Mouse (Mus musculus) gastrocnemius, adult 2 months (tissue): ENCODE measurements around the gene Trpt1. TPM values are rescaled to one million over a fixed set of nuclear protein-coding genes. Genes with fewer than 3 reads are reported as not detected.
A peak's percentile ranks its signal among the peaks of the same experiment; 100 is the strongest.

Experiments used
- DNase-seq: peaks from one replicate; pipeline ENCODE4 v3.0.0; 2022
- H3K27ac ChIP-seq: fragments of 200-600 bp; 2 replicates; pipeline ENCODE4 v1.8.1; 2022; ENCODE audit warnings: mild to moderate bottlenecking
- H3K4me3 ChIP-seq: fragments of 200-600 bp; 2 replicates; pipeline ENCODE4 v1.8.1; 2022; ENCODE audit warnings: mild to moderate bottlenecking, moderate library complexity
- CTCF ChIP-seq: fragments of 200-600 bp; IDR thresholded peaks from 2 replicates; pipeline ENCODE4 v1.8.1; 2022; ENCODE audit warnings: antibody characterized with exemption, mild to moderate bottlenecking, moderate library complexity
- intact Hi-C: fragments of 180-260 bp; cut with DNase I; formaldehyde crosslinking; loops from one replicate; pipeline ENCODE4 v1.15.1; 2025
- total RNA-seq, 2 experiments: library from RNA; stranded (reverse); gene quantifications; 2 replicates each; pipeline ENCODE4 v1.2.3; 2021

Gene Trpt1
- total RNA-seq, 2 experiments from 2014 or later = 22.5 to 26.1 TPM

DNA sequence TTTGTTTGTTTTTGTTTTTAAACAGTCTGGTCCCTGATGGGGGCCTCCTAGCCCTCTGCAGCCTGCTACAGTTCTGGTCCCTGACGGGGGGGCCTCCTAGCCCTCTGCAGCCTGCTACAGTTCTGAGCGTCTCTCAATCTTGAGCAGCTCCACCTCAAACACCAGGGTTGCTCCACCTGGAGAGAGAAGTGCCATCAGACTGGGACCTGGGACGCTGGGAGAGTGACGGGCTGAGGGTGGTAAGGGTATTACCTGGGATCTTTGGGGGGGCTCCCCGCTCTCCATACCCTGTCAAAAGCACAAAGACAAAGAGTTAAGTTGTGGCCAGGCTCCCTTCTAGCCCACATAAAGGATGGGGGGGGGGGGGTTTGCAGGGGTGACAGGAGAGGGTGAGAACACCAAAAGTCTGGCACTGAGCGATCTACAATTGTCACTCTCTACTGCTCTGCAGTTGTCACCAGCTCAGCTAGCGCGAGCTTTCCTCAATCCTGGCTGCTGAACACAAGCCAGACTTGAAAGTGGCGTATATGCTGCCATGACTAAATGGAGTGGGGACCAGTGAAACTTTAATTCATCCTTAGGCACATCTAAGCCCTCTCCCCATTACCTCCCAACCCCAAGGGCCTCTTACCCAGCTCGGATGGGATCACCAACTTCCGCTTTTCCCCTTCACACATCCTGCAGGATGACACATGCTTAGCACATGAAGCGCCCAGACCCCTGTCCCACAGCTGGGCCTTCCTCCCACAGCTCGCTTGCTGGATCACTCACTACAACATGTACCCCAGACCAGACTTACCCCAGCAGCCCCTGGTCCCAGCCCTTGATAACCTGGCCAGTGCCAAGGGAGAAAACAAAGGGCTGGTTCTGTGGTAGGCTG, 17.9 kb upstream of the Trpt1 start:
- H3K4me3 ChIP-seq = peak overlapping the region; percentile 95
- DNase-seq = no peak
- no peak for TF ChIP-seq CTCF
- H3K27ac ChIP-seq = peak overlapping the region; percentile 100
- intact Hi-C loops = no loop called here

- no peak for TF ChIP-seq CTCF
- intact Hi-C loops = no loop called here
- DNase-seq = no peak
- Histone ChIP-seq H3K4me3 (peak overlapping the region; percentile 95), H3K27ac (peak overlapping the region; percentile 100)
Observed at GRCm38 (mm10) chr19:6978639-6978974, 17.3 kb upstream of the Trpt1 start.

- DNase-seq = peak; percentile 60
- peak overlapping the region; percentile 100 for H3K27ac ChIP-seq
- TF ChIP-seq CTCF = no peak
- peak overlapping the region; percentile 95 for H3K4me3 ChIP-seq
- intact Hi-C loops = no loop called here
Observed at GRCm38 (mm10) chr19:6979001-6979479, 16.9 kb upstream of the Trpt1 start.

DNA sequence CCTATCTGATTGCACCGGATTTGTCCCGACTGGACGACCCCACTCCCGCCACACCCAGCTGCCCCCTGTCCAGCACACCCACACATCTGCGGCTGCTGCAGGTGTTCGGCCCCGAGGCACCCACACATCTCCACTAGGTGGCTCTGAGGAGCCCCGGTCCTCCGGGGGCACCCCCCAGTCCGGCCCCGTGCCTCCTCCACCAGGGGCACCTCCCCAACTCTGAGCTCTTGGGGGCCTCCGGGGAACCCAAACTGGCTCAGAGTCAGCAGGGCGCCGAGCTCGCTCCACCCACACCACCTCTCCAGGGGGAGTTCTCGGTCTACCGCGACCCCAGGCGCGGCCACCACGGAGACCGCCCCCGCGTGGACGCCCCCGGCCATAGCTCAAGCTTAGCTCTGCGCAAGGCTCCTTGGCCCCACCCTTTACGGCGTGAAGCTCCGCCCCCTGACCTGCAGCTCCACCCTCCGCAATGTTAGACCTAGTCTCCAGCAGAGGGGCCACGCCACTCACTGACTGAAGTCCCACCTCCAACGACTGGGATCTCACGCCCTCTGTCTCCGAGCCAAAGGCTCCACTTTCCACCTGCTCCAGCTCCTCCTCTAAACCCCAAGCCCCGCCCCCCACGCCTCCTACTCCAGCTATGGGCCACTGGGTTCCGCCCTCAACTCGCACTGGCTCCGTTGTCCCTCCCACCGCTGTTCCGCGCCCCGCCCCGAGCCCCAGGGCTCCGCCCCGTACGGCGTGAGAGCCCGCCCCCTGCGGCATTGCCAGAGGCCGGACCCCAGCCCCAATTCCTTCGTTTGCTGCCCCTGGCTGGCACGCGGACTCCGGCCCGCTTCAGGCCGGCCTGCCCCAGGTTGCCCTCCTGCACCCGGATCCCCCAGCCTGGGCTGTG, 16.2 kb upstream of the Trpt1 start:
- peak; percentile 81 for TF ChIP-seq CTCF
- peak; percentile 100 for DNase-seq
- Histone ChIP-seq H3K27ac (peak overlapping the region; percentile 100), H3K4me3 (peak overlapping the region; percentile 95)
- intact Hi-C loops = no loop called here

DNA sequence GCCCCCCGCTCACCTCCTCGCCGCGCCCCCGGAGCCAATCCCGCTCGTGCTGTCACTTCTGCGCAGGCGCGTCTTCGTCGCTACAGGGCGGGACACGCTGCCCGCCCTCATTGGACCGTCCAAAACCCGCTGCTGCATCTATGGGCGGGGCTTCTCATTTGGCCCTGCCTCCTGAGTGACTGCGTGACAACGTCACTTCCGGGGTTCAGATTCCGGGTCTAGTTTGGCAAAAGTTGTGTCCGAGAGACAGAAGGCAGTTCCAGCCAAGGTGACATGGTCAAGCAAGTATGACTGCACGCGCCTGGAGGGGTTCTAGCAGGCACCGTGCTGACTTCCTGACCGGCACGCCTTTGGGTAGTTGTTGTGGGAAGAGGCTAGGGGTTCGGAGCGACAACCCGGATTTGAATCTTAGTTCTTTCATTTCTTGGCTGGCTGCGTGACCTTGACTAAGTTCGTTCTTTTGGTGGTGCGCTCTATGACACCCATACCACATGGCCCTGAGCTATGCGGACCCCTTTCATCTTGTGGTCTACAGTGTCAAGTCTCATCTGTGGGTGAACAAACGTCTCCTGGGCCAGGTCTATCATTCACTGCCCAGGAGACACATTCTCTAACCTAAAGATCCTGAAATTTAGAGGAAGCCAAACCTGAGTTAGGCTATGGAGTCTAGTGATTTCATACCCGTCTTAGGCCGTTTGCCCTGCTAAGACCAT, 15.4 kb upstream of the Trpt1 start, which contains the start of gene Fkbp2:
Gene Fkbp2, minus strand, starts transcription at position 121 of the 713 bp plus-strand sequence.
- Histone ChIP-seq H3K4me3 (peak within 1 kb of the TSS; percentile 95), H3K27ac (peak within 1 kb of the TSS; percentile 100)
- intact Hi-C loops = no loop called here
- no peak for TF ChIP-seq CTCF
- peak; percentile 99 for DNase-seq

DNA sequence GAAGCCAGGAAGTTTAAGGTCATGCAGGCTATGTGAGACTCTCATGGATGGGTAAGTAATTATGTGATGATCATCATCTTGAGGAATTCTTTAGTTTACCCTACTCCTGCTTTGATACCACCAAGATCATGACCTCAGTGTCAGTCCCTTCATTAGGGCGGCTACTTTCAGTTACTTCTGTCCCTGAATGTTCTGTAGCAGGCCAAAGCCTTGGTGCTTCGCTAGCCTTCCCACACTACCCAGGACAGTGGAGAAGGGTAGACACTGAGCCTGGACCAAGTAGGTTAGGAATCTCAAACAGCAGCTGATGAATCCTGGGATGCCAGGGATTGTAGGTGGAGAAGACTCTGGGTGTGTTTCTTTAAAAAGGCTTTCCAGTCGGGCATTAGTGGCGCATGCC, 14.5 kb upstream of the Trpt1 start:
- Histone ChIP-seq H3K4me3 (peak overlapping the region; percentile 95), H3K27ac (peak overlapping the region; percentile 100)
- TF ChIP-seq CTCF = no peak
- DNase-seq = no peak
- intact Hi-C loops = no loop called here

GRCm38 (mm10) chr19:6983621-6984020, 12.3 kb upstream of the Trpt1 start:
- no peak for DNase-seq
- no peak overlapping the region for H3K4me3 ChIP-seq
- TF ChIP-seq CTCF = no peak
- no peak overlapping the region for H3K27ac ChIP-seq
- intact Hi-C loops = no loop called here

DNA sequence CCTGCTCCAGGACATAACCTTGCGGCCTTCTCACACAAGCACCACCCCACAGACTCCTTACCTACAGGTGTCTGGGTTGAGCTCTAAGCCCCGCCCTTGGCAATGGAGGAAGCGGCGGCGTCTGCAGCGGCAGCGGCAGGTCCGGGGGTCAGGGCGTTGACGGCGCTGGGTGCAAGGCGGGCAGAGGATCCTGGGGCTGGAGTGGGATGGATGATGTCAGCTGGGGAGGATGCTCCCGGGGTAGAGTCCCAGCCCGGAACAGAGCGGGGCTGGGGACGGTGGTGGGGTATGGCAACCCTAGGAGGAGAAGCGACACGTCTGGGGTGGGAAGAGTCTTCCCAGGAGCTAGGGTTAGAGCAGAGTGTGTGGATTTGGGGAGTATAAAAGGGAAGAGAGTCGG, 10.6 kb upstream of the Trpt1 start:
- TF ChIP-seq CTCF = no peak
- Histone ChIP-seq H3K27ac (no peak overlapping the region), H3K4me3 (no peak overlapping the region)
- intact Hi-C loops = no loop called here
- peak; percentile 27 for DNase-seq

DNA sequence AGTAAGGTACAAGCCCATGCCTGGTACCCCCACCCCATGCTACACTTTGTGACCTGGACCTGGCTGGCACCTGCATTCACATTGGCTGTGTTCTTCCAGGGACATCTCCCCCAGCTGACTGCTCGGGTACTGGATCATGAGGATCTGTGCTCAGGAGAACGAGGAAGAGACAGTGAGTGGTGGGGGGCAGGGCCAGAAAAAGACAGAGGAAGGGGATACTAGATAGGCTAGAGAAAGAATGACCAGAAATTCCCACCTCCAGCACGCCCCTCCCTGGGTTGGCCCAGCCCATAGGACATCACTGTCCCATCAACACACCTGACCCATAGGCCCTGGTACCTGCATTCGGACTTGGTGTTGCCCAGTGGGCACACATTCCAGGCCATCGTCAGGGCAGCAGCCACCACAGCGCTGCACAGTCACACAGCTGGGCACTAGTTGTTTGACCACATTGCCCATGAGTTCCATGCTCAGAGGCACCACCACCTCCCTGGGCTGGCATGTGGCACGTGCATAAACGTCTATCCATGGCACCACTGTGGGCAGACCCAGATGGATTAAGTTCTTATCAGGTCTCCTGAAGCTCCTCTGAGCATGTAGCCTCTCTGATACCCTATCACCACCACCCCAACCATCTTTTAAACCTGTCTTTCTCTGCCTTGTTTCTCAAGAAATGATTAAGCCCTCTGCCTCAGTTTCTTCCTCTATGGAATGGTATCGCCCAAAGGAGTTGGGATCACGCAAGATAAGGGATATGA, 9.8 kb upstream of the Trpt1 start:
- Histone ChIP-seq H3K4me3 (peak overlapping the region; percentile 78), H3K27ac (peak overlapping the region; percentile 91)
- intact Hi-C loops = no loop called here
- DNase-seq = peak; percentile 29
- TF ChIP-seq CTCF = no peak

DNA sequence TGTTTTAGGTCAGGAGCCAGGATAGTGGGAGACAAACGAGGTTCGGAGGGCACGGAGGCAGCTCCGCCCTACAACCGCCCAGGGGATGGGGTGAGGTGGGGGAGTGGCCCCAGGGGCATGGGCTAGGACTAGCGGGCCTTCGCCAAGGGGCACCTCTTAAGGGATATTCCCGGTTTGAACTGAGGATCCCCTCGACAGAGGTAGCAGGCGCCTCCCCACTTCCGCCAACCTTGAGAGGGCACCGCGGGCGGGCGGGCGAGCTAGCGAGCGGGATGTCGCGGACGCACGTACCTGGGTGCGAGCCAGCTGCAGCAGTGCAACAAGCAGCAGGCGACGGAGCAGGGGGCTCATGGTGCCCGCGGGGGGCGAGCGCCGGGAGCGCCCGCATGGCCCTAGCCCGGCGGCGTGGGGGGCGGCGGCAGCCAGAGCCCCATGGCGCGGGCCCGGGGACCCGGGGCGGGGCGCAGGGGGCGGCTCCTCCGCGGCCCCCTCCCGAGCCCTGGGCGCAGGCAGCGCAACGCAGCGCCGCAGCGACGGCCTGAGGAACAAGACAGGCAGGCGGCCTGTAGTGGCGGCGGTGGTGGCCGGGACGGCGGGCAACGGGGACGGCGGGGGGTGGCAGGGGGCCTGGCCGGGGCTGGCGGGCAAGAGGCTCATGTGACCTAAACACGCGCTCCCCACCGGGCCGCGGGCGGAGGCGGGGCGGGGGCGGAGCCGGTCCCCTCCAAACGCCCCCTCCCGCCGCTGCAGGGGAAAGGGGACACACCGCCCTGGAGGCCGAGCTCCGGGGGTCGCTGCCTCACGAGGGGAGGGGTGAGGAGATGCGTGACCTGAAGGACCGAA, 8.6 kb upstream of the Trpt1 start, which contains the start of gene Vegfb:
Gene Vegfb, minus strand, starts transcription at position 591 of the 843 bp plus-strand sequence.
- peak within 1 kb of the TSS; percentile 78 for H3K4me3 ChIP-seq
- DNase-seq = peak; percentile 88
- no peak for TF ChIP-seq CTCF
- H3K27ac ChIP-seq = peak within 1 kb of the TSS; percentile 91
- intact Hi-C loops = no loop called here

DNA sequence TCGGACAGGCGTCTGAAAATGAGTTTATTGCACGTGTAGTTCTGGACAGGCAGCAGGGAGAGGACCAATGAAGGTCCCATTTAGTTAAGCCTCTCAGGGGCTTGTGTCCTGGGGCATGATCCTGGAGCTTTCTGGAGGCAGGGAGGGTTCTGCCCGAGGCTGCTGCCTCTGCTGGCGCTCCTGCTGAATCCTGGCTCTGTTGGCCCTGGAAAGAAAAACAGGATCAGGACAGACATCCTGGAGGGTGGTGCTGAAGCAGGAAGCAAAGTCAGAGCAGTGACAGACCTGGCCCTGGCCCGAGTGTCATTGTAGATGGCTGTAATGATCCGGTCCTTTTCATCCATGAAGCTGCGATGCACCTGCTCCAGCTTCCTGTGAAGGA, 8.0 kb upstream of the Trpt1 start:
- peak overlapping the region; percentile 91 for H3K27ac ChIP-seq
- no peak for DNase-seq
- peak overlapping the region; percentile 78 for H3K4me3 ChIP-seq
- TF ChIP-seq CTCF = no peak
- intact Hi-C loops = no loop called here
